Mouse (Mus musculus): ENCODE results near the gene Lrmp.
"Not testable (repeated sequence)": the region's sequence is repeated elsewhere in the genome, so short reads cannot be mapped to it uniquely, and the experiment has no call there.

Lrmp gene

GRCm38 (mm10) chr6:145123136-145124060 lies 7.9 kb downstream of the Lrmp start:
- H3K4me1 ChIP-seq (replicated peaks; ENCODE audit: low read depth, low read length), result peaks cover 32% of the 10 kb centered on the region
- peaks cover 16% of the 10 kb centered on the region for H3K9me3 ChIP-seq (ENCODE audit: low read length)
- H3K4me3 ChIP-seq (replicated peaks; ENCODE audit: low read length), result no peak overlapping the region
- TF ChIP-seq CTCF (conservative IDR thresholded peaks at IDR 0.05; ENCODE audit: low read length) (no peak), POU5F1 (IDR thresholded peaks at IDR 0.05; ENCODE audit: borderline replicate concordance, low read length) (no peak), NANOG (IDR thresholded peaks at IDR 0.05; ENCODE audit: borderline replicate concordance, low read length) (no peak)
- H3K27me3 ChIP-seq (ENCODE audit: insufficient read depth, low read length), result no peaks in the 10 kb centered on the region
- no peaks in the 10 kb centered on the region for H3K36me3 ChIP-seq (ENCODE audit: insufficient read depth, low read length)

- H3K4me1 ChIP-seq (replicated peaks; ENCODE audit: low read depth, low read length), result peaks cover 30% of the 10 kb centered on the region
- TF ChIP-seq CTCF (conservative IDR thresholded peaks at IDR 0.05; ENCODE audit: low read length), result no peak
- no peak for TF ChIP-seq NANOG (IDR thresholded peaks at IDR 0.05; ENCODE audit: borderline replicate concordance, low read length)
- no peak for TF ChIP-seq POU5F1 (IDR thresholded peaks at IDR 0.05; ENCODE audit: borderline replicate concordance, low read length)
- H3K9me3 ChIP-seq (ENCODE audit: low read length), result peaks cover 16% of the 10 kb centered on the region
- no peak overlapping the region for H3K4me3 ChIP-seq (replicated peaks; ENCODE audit: low read length)
- H3K27me3 ChIP-seq (ENCODE audit: insufficient read depth, low read length), result no peaks in the 10 kb centered on the region
- no peaks in the 10 kb centered on the region for H3K36me3 ChIP-seq (ENCODE audit: insufficient read depth, low read length)
Measured at GRCm38 (mm10) chr6:145124621-145125020, 9.2 kb downstream of the Lrmp start.

- Histone ChIP-seq H3K4me3 (replicated peaks; ENCODE audit: low read length) (no peak overlapping the region), H3K27me3 (ENCODE audit: insufficient read depth, low read length) (no peaks in the 10 kb centered on the region), H3K36me3 (ENCODE audit: insufficient read depth, low read length) (no peaks in the 10 kb centered on the region), H3K4me1 (replicated peaks; ENCODE audit: low read depth, low read length) (peaks cover 24% of the 10 kb centered on the region), H3K9me3 (ENCODE audit: low read length) (peaks cover 16% of the 10 kb centered on the region)
- TF ChIP-seq NANOG (IDR thresholded peaks at IDR 0.05; ENCODE audit: borderline replicate concordance, low read length) (no peak), CTCF (conservative IDR thresholded peaks at IDR 0.05; ENCODE audit: low read length) (no peak), POU5F1 (IDR thresholded peaks at IDR 0.05; ENCODE audit: borderline replicate concordance, low read length) (no peak)
Measured at GRCm38 (mm10) chr6:145125591-145126113, 10.2 kb downstream of the Lrmp start.

- Histone ChIP-seq H3K4me3 (replicated peaks; ENCODE audit: low read length) (no peak overlapping the region), H3K36me3 (ENCODE audit: insufficient read depth, low read length) (no peaks in the 10 kb centered on the region), H3K27me3 (ENCODE audit: insufficient read depth, low read length) (no peaks in the 10 kb centered on the region), H3K4me1 (replicated peaks; ENCODE audit: low read depth, low read length) (peaks cover 6% of the 10 kb centered on the region; the same call in 1 of the 2 replicates), H3K9me3 (ENCODE audit: low read length) (peaks cover 16% of the 10 kb centered on the region)
- TF ChIP-seq NANOG (IDR thresholded peaks at IDR 0.05; ENCODE audit: borderline replicate concordance, low read length), result no peak
- peak; percentile 18 for TF ChIP-seq CTCF (conservative IDR thresholded peaks at IDR 0.05; ENCODE audit: low read length)
Measured at GRCm38 (mm10) chr6:145127652-145128051, 12.2 kb downstream of the Lrmp start.

- H3K36me3 ChIP-seq (ENCODE audit: insufficient read depth, low read length), result no peaks in the 10 kb centered on the region
Measured at GRCm38 (mm10) chr6:145129563-145129962, 14.1 kb downstream of the Lrmp start.

GRCm38 (mm10) chr6:145131991-145132390 lies 16.5 kb downstream of the Lrmp start:
- no peak for TF ChIP-seq NANOG (IDR thresholded peaks at IDR 0.05; ENCODE audit: borderline replicate concordance, low read length)
- TF ChIP-seq POU5F1 (IDR thresholded peaks at IDR 0.05; ENCODE audit: borderline replicate concordance, low read length), result no peak
- no peak for TF ChIP-seq CTCF (conservative IDR thresholded peaks at IDR 0.05; ENCODE audit: low read length)

More at GRCm38 (mm10) chr6:145129563-145129962, 14.1 kb downstream of the Lrmp start:
- TF ChIP-seq NANOG (IDR thresholded peaks at IDR 0.05; ENCODE audit: borderline replicate concordance, low read length) (no peak), CTCF (conservative IDR thresholded peaks at IDR 0.05; ENCODE audit: low read length) (no peak), POU5F1 (IDR thresholded peaks at IDR 0.05; ENCODE audit: borderline replicate concordance, low read length) (no peak)
- H3K9me3 ChIP-seq (ENCODE audit: low read length), result peaks cover 16% of the 10 kb centered on the region
- H3K4me3 ChIP-seq (replicated peaks; ENCODE audit: low read length), result no peak overlapping the region
- peaks cover 6% of the 10 kb centered on the region; the same call in 1 of the 2 replicates for H3K4me1 ChIP-seq (replicated peaks; ENCODE audit: low read depth, low read length)
- no peaks in the 10 kb centered on the region for H3K27me3 ChIP-seq (ENCODE audit: insufficient read depth, low read length)

GRCm38 (mm10) chr6:145132969-145133368 lies 17.5 kb downstream of the Lrmp start:
- H3K4me3 ChIP-seq (replicated peaks; ENCODE audit: low read length); H3K27me3 ChIP-seq (ENCODE audit: insufficient read depth, low read length); H3K36me3 ChIP-seq (ENCODE audit: insufficient read depth, low read length); H3K9me3 ChIP-seq (ENCODE audit: low read length): not testable (repeated sequence)
- H3K4me1 ChIP-seq (replicated peaks; ENCODE audit: low read depth, low read length), result peaks cover 28% of the 10 kb centered on the region

More at GRCm38 (mm10) chr6:145131991-145132390, 16.5 kb downstream of the Lrmp start:
- Histone ChIP-seq H3K4me1 (replicated peaks; ENCODE audit: low read depth, low read length) (peaks cover 19% of the 10 kb centered on the region), H3K27me3 (ENCODE audit: insufficient read depth, low read length) (no peaks in the 10 kb centered on the region), H3K36me3 (ENCODE audit: insufficient read depth, low read length) (no peaks in the 10 kb centered on the region), H3K4me3 (replicated peaks; ENCODE audit: low read length) (no peak overlapping the region), H3K9me3 (ENCODE audit: low read length) (peaks cover 7% of the 10 kb centered on the region)

- no peaks in the 10 kb centered on the region for H3K27me3 ChIP-seq (ENCODE audit: insufficient read depth, low read length)
- TF ChIP-seq POU5F1 (IDR thresholded peaks at IDR 0.05; ENCODE audit: borderline replicate concordance, low read length) (no peak), NANOG (IDR thresholded peaks at IDR 0.05; ENCODE audit: borderline replicate concordance, low read length) (no peak), CTCF (conservative IDR thresholded peaks at IDR 0.05; ENCODE audit: low read length) (no peak)
- H3K9me3 ChIP-seq (ENCODE audit: low read length), result no peaks in the 10 kb centered on the region
- no peaks in the 10 kb centered on the region for H3K36me3 ChIP-seq (ENCODE audit: insufficient read depth, low read length)
- H3K4me3 ChIP-seq (replicated peaks; ENCODE audit: low read length), result no peak overlapping the region
- peaks cover 26% of the 10 kb centered on the region for H3K4me1 ChIP-seq (replicated peaks; ENCODE audit: low read depth, low read length)
Measured at GRCm38 (mm10) chr6:145135295-145135694, 19.8 kb downstream of the Lrmp start.
